Mouse (Mus musculus) heart, embryonic 13.5 days (tissue): ENCODE measurements around the gene Gpr183. TPM values are rescaled to one million over a fixed set of nuclear protein-coding genes. Genes with fewer than 3 reads are reported as not detected.

ENCODE experiments used
- ATAC-seq: fragments of 200-750 bp; cut with Nextera tagmentation; 2 replicates; pipeline ENCODE4 v1.8.0; 2017; ENCODE audit warnings: moderate TSS enrichment; ENCODE audit not compliant: insufficient number of reproducible peaks, low FRiP score, low TSS enrichment; ENCODE audit errors: extremely low read depth
- H3K27ac ChIP-seq: fragments of 300-500 bp; sonication (generic); replicated peaks from 2 replicates; pipeline ENCODE4 v1.5.1; 2015; ENCODE audit warnings: moderate library complexity, mild to moderate bottlenecking, inconsistent platforms
- H3K27me3 ChIP-seq: fragments of 300-500 bp; sonication (generic); replicated peaks from 2 replicates; pipeline ENCODE4 v1.6.1; 2015; ENCODE audit warnings: mild to moderate bottlenecking, inconsistent platforms
- H3K36me3 ChIP-seq: fragments of 300-500 bp; sonication (generic); 2 replicates; pipeline ENCODE4 v1.6.1; 2015; ENCODE audit warnings: mild to moderate bottlenecking, inconsistent platforms
- H3K4me1 ChIP-seq: fragments of 300-500 bp; sonication (generic); 2 replicates; pipeline ENCODE4 v1.6.1; 2015; ENCODE audit warnings: inconsistent platforms
- H3K4me2 ChIP-seq: fragments of 300-500 bp; sonication (generic); 2 replicates; pipeline ENCODE4 v1.6.1; 2015; ENCODE audit warnings: inconsistent platforms, mild to moderate bottlenecking, moderate library complexity
- H3K4me3 ChIP-seq: fragments of 300-500 bp; sonication (generic); 2 replicates; pipeline ENCODE4 v1.5.1; 2015; ENCODE audit warnings: moderate library complexity, mild to moderate bottlenecking, inconsistent platforms
- H3K9ac ChIP-seq: fragments of 300-500 bp; sonication (generic); 2 replicates; pipeline ENCODE4 v1.6.1; 2015; ENCODE audit warnings: inconsistent platforms, mild to moderate bottlenecking, moderate library complexity
- H3K9me3 ChIP-seq: fragments of 300-500 bp; sonication (generic); 2 replicates; pipeline ENCODE4 v1.6.1; 2016; ENCODE audit warnings: inconsistent platforms
- whole genome bisulfite sequencing: fragments of 180-500 bp; shearing (Covaris S2); methylation state at CpG from one replicate; pipeline ENCODE4 v1.1.7; 2015; ENCODE audit warnings: mixed read lengths; 5-methylcytosine and 5-hydroxymethylcytosine counted together
- polyA plus RNA-seq: library from polyadenylated mRNA; unstranded; fragments of >200 nt; fragmentation: Nextera tagmentation; extraction: Ambion mirVana; gene quantifications from 2 replicates; pipeline ENCODE4 v1.2.1, GENCODE M21; 2015

Gpr183 gene
- polyA plus RNA-seq, 1 experiment from 2014 or later: 2.3 TPM

GRCm38 (mm10) chr14:121939582-121939981 lies 25.4 kb downstream of the Gpr183 start:
- WGBS: 23% methylated on average over 3 of the region's 3 CpGs
- Histone ChIP-seq H3K4me3 (no peak overlapping the region), H3K9ac (no peak overlapping the region), H3K4me2 (peak overlapping the region; percentile 22; the same call in 1 of the 2 replicates), H3K27me3 (no peaks in the 10 kb centered on the region), H3K36me3 (peaks cover 15% of the 10 kb centered on the region), H3K9me3 (peaks cover 26% of the 10 kb centered on the region), H3K27ac (no peak overlapping the region; the same call in 1 of the 2 replicates), H3K4me1 (peaks cover 30% of the 10 kb centered on the region)
- ATAC-seq: no peak

- Histone ChIP-seq H3K27me3 (no peaks in the 10 kb centered on the region), H3K9ac (no peak overlapping the region), H3K27ac (0 out of 2 replicates have a peak overlapping the region, but pooled peaks have one; percentile 42), H3K4me2 (peak overlapping the region; percentile 22), H3K4me3 (no peak overlapping the region), H3K4me1 (peaks cover 30% of the 10 kb centered on the region), H3K9me3 (peaks cover 17% of the 10 kb centered on the region), H3K36me3 (peaks cover 24% of the 10 kb centered on the region)
- ATAC-seq: peak; percentile 8; the same call in 1 of the 2 replicates
- WGBS: 71% methylated on average over 11 of the region's 11 CpGs
Measured at GRCm38 (mm10) chr14:121938256-121939191, 26.5 kb downstream of the Gpr183 start.

DNA sequence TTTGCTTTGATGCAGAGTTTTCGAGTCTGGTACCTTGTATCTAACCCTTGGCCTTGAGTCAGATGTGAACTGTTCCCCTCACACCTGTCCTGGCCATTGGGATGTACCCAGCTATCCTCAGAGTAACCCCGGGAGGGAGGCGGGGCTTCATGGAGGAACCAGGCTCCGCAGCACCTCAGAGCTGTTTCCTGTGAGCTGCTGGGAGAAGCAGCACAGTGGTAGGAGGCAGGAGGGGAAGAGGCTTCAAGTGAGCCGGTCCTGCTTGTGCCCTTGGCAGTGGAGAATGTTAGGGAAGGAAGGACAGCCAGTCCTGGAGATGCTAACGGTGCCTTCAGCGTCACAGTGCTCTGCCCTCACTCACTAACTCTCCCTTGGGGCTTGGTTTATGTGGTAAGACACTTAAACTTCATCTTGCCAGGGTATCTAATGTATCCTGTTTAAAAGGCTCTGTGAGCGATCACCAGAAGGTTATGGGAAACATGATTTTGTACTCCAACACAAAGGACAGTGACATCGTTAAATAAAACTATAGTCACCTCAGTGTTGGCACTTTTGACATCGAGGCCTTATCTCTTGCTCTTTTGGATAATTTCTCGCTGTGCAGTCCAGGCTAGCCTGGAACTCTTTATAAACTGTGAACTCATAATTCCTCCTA lies 27.3 kb downstream of the Gpr183 start:
- H3K4me3 ChIP-seq: no peak overlapping the region
- 65% methylated on average over 11 of the region's 11 CpGs for WGBS
- peaks cover 12% of the 10 kb centered on the region for H3K9me3 ChIP-seq
- ATAC-seq: no peak
- peaks cover 30% of the 10 kb centered on the region for H3K4me1 ChIP-seq
- no peak overlapping the region for H3K4me2 ChIP-seq
- 0 out of 2 replicates have a peak overlapping the region, but pooled peaks have one; percentile 42 for H3K27ac ChIP-seq
- H3K9ac ChIP-seq: no peak overlapping the region
- no peaks in the 10 kb centered on the region for H3K27me3 ChIP-seq
- H3K36me3 ChIP-seq: peaks cover 24% of the 10 kb centered on the region

GRCm38 (mm10) chr14:121936856-121937255 lies 28.1 kb downstream of the Gpr183 start:
- H3K9ac ChIP-seq: no peak overlapping the region
- H3K36me3 ChIP-seq: peaks cover 24% of the 10 kb centered on the region
- H3K4me1 ChIP-seq: peaks cover 34% of the 10 kb centered on the region
- H3K4me2 ChIP-seq: no peak overlapping the region
- peaks cover 11% of the 10 kb centered on the region for H3K9me3 ChIP-seq
- 59% methylated on average over 8 of the region's 8 CpGs for WGBS
- no peak overlapping the region for H3K27ac ChIP-seq
- H3K4me3 ChIP-seq: no peak overlapping the region
- no peak for ATAC-seq
- no peaks in the 10 kb centered on the region for H3K27me3 ChIP-seq

GRCm38 (mm10) chr14:121936356-121936755 lies 28.6 kb downstream of the Gpr183 start:
- Histone ChIP-seq H3K9ac (no peak overlapping the region), H3K9me3 (peaks cover 11% of the 10 kb centered on the region), H3K27ac (no peak overlapping the region), H3K27me3 (no peaks in the 10 kb centered on the region), H3K4me1 (peaks cover 39% of the 10 kb centered on the region), H3K36me3 (peaks cover 24% of the 10 kb centered on the region), H3K4me3 (no peak overlapping the region), H3K4me2 (no peak overlapping the region)
- ATAC-seq: no peak
- WGBS: 86% methylated on average over 4 of the region's 4 CpGs

DNA sequence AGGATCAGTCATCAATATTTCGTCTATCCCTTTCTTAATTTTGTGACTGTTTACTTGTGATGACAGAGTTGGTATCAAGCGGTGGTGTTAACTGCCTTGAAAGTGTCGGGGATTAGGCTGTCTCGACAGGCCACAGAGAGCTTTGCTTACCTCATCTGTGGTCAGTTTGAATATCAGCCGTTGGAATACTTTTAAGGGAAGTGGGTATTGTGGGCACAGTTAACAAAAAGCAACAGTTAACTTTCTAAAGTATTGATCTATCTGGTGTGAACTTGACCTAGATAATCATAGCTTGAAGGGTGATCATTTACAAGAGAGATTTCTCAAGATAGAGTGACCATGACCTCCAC lies 30.4 kb downstream of the Gpr183 start:
- ATAC-seq: no peak
- 74% methylated on average over 5 of the region's 5 CpGs for WGBS
- Histone ChIP-seq H3K4me2 (no peak overlapping the region), H3K4me1 (peaks cover 40% of the 10 kb centered on the region), H3K27ac (no peak overlapping the region), H3K36me3 (peaks cover 24% of the 10 kb centered on the region), H3K9me3 (peaks cover 11% of the 10 kb centered on the region), H3K27me3 (no peaks in the 10 kb centered on the region), H3K9ac (no peak overlapping the region), H3K4me3 (no peak overlapping the region)

DNA sequence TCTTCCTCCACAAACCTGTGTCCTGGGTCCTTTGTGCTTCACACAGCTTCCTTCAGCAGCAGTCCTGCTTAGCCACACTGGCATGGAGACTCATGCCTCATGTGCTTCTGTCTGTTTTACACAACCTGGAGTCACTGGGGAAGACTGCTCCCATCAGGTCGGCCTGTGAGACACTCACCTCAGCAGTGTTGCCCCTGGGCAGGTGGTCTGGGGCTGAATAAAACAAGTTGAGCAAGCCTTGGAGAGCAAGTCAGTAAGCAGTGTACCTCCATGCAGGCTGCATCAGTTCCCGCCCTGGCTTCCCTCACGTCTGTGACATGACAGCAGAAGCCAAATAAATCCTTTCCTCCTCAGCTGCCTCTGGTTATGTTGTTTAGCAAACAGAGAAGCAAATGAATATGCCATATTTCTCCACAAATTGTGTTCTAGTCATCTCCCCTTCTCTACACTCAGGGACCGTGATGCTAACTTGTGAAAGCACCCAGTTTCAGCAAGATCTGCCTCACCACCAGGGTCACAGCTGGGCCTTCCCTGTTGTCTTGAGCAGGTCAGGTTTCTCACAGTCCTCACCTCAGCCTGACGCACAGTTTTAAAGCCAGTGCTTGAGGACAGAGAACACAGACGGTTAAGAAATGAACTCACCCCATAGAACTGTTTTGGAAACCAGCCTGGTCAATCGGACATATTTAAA lies 30.9 kb downstream of the Gpr183 start:
- peaks cover 39% of the 10 kb centered on the region for H3K4me1 ChIP-seq
- H3K27ac ChIP-seq: no peak overlapping the region
- H3K27me3 ChIP-seq: no peaks in the 10 kb centered on the region
- H3K9ac ChIP-seq: no peak overlapping the region
- H3K9me3 ChIP-seq: peaks cover 11% of the 10 kb centered on the region
- H3K4me3 ChIP-seq: no peak overlapping the region
- H3K36me3 ChIP-seq: peaks cover 24% of the 10 kb centered on the region
- 84% methylated on average over 7 of the region's 7 CpGs for WGBS
- ATAC-seq: no peak
- no peak overlapping the region for H3K4me2 ChIP-seq

DNA sequence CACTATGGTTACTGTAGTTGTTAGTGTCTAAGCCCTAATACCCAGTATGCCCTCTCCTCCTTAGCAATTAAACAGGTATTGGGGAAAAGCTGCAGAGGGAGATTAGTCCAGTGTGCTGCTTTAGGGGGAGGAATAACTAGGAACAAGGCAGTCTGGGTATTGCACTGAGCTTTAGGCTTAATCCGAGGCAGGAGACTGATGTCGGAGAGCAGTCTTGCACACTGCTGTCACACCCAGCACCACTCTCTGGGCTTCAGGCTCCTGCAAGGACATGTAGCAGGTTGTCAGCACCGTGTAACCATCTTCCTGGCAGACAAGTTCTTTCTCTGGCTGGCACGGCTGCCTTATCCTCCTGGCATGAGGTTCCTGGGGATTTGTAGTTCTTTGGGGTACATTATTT lies 32.8 kb downstream of the Gpr183 start:
- Histone ChIP-seq H3K36me3 (peaks cover 24% of the 10 kb centered on the region), H3K9ac (no peak overlapping the region), H3K4me1 (peaks cover 29% of the 10 kb centered on the region), H3K4me3 (no peak overlapping the region), H3K4me2 (no peak overlapping the region), H3K27ac (no peak overlapping the region), H3K27me3 (no peaks in the 10 kb centered on the region), H3K9me3 (peaks cover 11% of the 10 kb centered on the region)
- no peak for ATAC-seq
- WGBS: 75% methylated on average over 4 of the region's 4 CpGs

GRCm38 (mm10) chr14:121931594-121931993 lies 33.4 kb downstream of the Gpr183 start:
- Histone ChIP-seq H3K9me3 (peaks cover 11% of the 10 kb centered on the region), H3K9ac (no peak overlapping the region), H3K27ac (no peak overlapping the region), H3K27me3 (no peaks in the 10 kb centered on the region), H3K36me3 (peaks cover 24% of the 10 kb centered on the region), H3K4me1 (peaks cover 29% of the 10 kb centered on the region), H3K4me3 (no peak overlapping the region), H3K4me2 (no peak overlapping the region)
- WGBS: 92% methylated on average over 3 of the region's 3 CpGs
- ATAC-seq: no peak; the same call in 1 of the 2 replicates

- 58% methylated on average over 7 of the region's 7 CpGs for WGBS
- Histone ChIP-seq H3K4me3 (no peak overlapping the region), H3K27me3 (no peaks in the 10 kb centered on the region), H3K4me1 (peaks cover 29% of the 10 kb centered on the region), H3K9me3 (peaks cover 7% of the 10 kb centered on the region), H3K27ac (no peak overlapping the region), H3K9ac (no peak overlapping the region), H3K36me3 (peaks cover 17% of the 10 kb centered on the region), H3K4me2 (no peak overlapping the region)
- ATAC-seq: no peak
Measured at GRCm38 (mm10) chr14:121930731-121931383, 34.1 kb downstream of the Gpr183 start.
